Mouse (Mus musculus) left cerebral cortex, adult 18-20 months (tissue): ENCODE measurements at regions not wholly inside any gene's neighbourhood (a gene's known extent, or its start where the extent isn't known, plus 50 kb on each side); places are given as distances from the start of the nearest gene placed in this dataset.

Source experiments
- DNase-seq, 2 experiments: peaks; one replicate each; pipeline ENCODE4 v3.0.0; 2021 to 2022; ENCODE audit warnings: low spot score in 2 of 2, mixed read lengths in 1 of 2

GRCm38 (mm10) chr4:75741585-75741984, 463.5 kb upstream of the Dmac1 start:
- DNase-seq, result no peak

GRCm38 (mm10) chr4:75730798-75731400, 452.8 kb upstream of the Dmac1 start:
- DNase-seq, result no peak

- no peak for DNase-seq
Observed at GRCm38 (mm10) chr4:75714652-75715051, 436.5 kb upstream of the Dmac1 start.

GRCm38 (mm10) chr4:75713960-75714359, 435.9 kb upstream of the Dmac1 start:
- DNase-seq, result no peak

GRCm38 (mm10) chr4:75700780-75701378, 422.8 kb upstream of the Dmac1 start:
- DNase-seq, result no peak

- DNase-seq, result no peak
Observed at GRCm38 (mm10) chr4:75676590-75677174, 398.6 kb upstream of the Dmac1 start.

- DNase-seq, result no peak
Observed at GRCm38 (mm10) chr4:75641046-75641445, 362.9 kb upstream of the Dmac1 start.

- no peak for DNase-seq
Observed at GRCm38 (mm10) chr4:75636627-75637026, 358.5 kb upstream of the Dmac1 start.

- DNase-seq, result peak; percentile 5 to 6
Observed at GRCm38 (mm10) chr4:75589901-75590300, 311.8 kb upstream of the Dmac1 start.

GRCm38 (mm10) chr4:75588095-75588875, 310.2 kb upstream of the Dmac1 start:
- no peak for DNase-seq

- DNase-seq, result no peak
Observed at GRCm38 (mm10) chr4:75579865-75580264, 301.8 kb upstream of the Dmac1 start.

GRCm38 (mm10) chr4:75572603-75573002, 294.5 kb upstream of the Dmac1 start:
- no peak for DNase-seq

GRCm38 (mm10) chr4:75567630-75568029, 289.5 kb upstream of the Dmac1 start:
- DNase-seq, result no peak

GRCm38 (mm10) chr4:75562480-75562879, 284.4 kb upstream of the Dmac1 start:
- no peak for DNase-seq

GRCm38 (mm10) chr4:75561792-75562191, 283.7 kb upstream of the Dmac1 start:
- peak; percentile 22 to 24 for DNase-seq

- no peak for DNase-seq
Observed at GRCm38 (mm10) chr4:75537787-75538186, 259.7 kb upstream of the Dmac1 start.

GRCm38 (mm10) chr4:75535067-75535466, 257.0 kb upstream of the Dmac1 start:
- DNase-seq, result no peak

GRCm38 (mm10) chr4:75529607-75530006, 251.5 kb upstream of the Dmac1 start:
- peak in 1 of 2 experiments; percentile 11 for DNase-seq

GRCm38 (mm10) chr4:75517459-75518158, 239.5 kb upstream of the Dmac1 start:
- no peak for DNase-seq
